Mouse (Mus musculus): ENCODE measurements around the gene Sp2.

Sp2 gene

GRCm38 (mm10) chr11:96970341-96970740 is 12.4 kb downstream of the Sp2 start:
- DNase-seq (ENCODE audit: low spot score in 2 of 2) = no peak

GRCm38 (mm10) chr11:96969746-96970145 is 13.0 kb downstream of the Sp2 start:
- peak; percentile 71 to 75 for DNase-seq (ENCODE audit: low spot score in 2 of 2)

- no peak for DNase-seq (ENCODE audit: low spot score in 2 of 2)
Observed at GRCm38 (mm10) chr11:96969280-96969722, 13.5 kb downstream of the Sp2 start.

GRCm38 (mm10) chr11:96968476-96968875 is 14.3 kb downstream of the Sp2 start:
- no peak for DNase-seq (ENCODE audit: low spot score in 2 of 2)

- no peak for DNase-seq (ENCODE audit: low spot score in 2 of 2)
Observed at GRCm38 (mm10) chr11:96967544-96968269, 15.1 kb downstream of the Sp2 start.

- no peak for DNase-seq (ENCODE audit: low spot score in 2 of 2)
Observed at GRCm38 (mm10) chr11:96966914-96967543, 15.7 kb downstream of the Sp2 start.

GRCm38 (mm10) chr11:96966172-96966571 is 16.6 kb downstream of the Sp2 start:
- DNase-seq (ENCODE audit: low spot score in 2 of 2) = no peak

- DNase-seq (ENCODE audit: low spot score in 2 of 2) = peak; percentile 88 to 93
Observed at GRCm38 (mm10) chr11:96963580-96963979, 19.2 kb downstream of the Sp2 start.

- no peak for DNase-seq (ENCODE audit: low spot score in 2 of 2)
Observed at GRCm38 (mm10) chr11:96957061-96957805, 25.5 kb downstream of the Sp2 start.

- DNase-seq (ENCODE audit: low spot score in 2 of 2) = no peak
Observed at GRCm38 (mm10) chr11:96956009-96956724, 26.6 kb downstream of the Sp2 start.

GRCm38 (mm10) chr11:96955094-96955493 is 27.7 kb downstream of the Sp2 start:
- no peak for DNase-seq (ENCODE audit: low spot score in 2 of 2)

GRCm38 (mm10) chr11:96952896-96953295 is 29.9 kb downstream of the Sp2 start:
- no peak for DNase-seq (ENCODE audit: low spot score in 2 of 2)

- no peak for DNase-seq (ENCODE audit: low spot score in 2 of 2)
Observed at GRCm38 (mm10) chr11:96952426-96952825, 30.3 kb downstream of the Sp2 start.

- DNase-seq (ENCODE audit: low spot score in 2 of 2) = no peak
Observed at GRCm38 (mm10) chr11:96950767-96951166, 32.0 kb downstream of the Sp2 start.

- no peak for DNase-seq (ENCODE audit: low spot score in 2 of 2)
Observed at GRCm38 (mm10) chr11:96947849-96948248, 34.9 kb downstream of the Sp2 start.

GRCm38 (mm10) chr11:96946498-96946897 is 36.3 kb downstream of the Sp2 start:
- DNase-seq (ENCODE audit: low spot score in 2 of 2) = no peak

GRCm38 (mm10) chr11:96944844-96945580 is 37.7 kb downstream of the Sp2 start:
- no peak for DNase-seq (ENCODE audit: low spot score in 2 of 2)

- peak; percentile 95 to 98 for DNase-seq (ENCODE audit: low spot score in 2 of 2)
Observed at GRCm38 (mm10) chr11:96943746-96944304, 38.9 kb downstream of the Sp2 start, which contains the start of gene Pnpo. Gene Pnpo (minus strand): TSS chr11:96943986.

- no peak for DNase-seq (ENCODE audit: low spot score in 2 of 2)
Observed at GRCm38 (mm10) chr11:96941989-96942590, 40.7 kb downstream of the Sp2 start.

Measured in right cerebral cortex, postnatal 10 days (tissue).